Mouse (Mus musculus) lung, postnatal 0 days (tissue): Measurements from ENCODE around the gene Nprl2.

Source experiments
- CTCF ChIP-seq: IDR thresholded peaks from 2 replicates; pipeline ENCODE4 v1.5.1; 2016; ENCODE audit warnings: antibody characterized with exemption, mild to moderate bottlenecking
- EP300 ChIP-seq: IDR thresholded peaks from 2 replicates; pipeline ENCODE4 v1.6.1; 2016; ENCODE audit warnings: antibody characterized with exemption, mild to moderate bottlenecking, control low read depth

DNA sequence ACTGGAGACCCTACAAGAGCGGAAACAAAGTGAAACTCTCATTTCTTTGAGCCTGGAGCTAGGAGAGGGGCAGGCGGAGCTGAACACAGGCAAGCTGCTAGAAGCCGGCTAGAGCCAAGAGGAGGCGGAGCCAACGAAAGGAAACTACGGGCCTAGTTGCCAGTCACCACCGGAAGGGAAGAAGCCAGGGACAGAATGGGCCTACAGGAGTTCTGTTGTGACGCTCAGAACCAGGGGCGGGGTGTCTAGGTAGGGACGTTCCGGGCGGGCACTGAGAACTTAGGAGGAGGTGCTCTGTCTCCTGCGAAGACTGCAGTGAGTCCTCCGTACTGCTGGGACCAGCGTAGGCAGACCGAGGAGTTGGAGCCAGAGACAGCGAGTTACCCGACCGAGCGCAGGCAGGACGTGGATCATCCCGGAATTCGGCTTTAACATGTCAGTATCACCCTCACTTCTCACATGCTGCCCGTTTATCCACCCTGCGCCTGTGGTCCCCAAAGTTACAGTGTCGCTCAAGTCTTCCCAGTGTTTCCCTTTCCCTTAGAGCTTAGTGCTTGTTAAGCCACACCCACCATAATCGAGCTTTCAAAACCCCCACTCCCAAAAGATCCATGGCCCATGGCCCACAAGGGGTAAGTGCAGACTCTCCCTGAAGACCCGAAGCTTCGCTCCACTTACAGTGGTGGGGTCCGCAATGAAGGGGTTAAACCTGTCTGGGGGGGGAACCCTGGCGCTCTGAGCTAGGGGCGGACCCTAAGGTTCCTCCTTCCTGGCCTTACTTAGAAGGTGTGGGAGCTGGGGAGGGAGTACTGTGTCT lies 38.7 kb downstream of the Nprl2 start, which contains the start of gene Hyal3:
- TF ChIP-seq EP300 (peak; percentile 82), CTCF (no peak)
